Mouse (Mus musculus) forebrain, embryonic 10.5 days (tissue): Measurements from ENCODE around the gene Tacc2. TPM values are rescaled to one million over a fixed set of nuclear protein-coding genes. Genes with fewer than 3 reads are reported as not detected.

ENCODE experiments used
- DNase-seq: peaks from one replicate; pipeline ENCODE4 v3.0.0-alpha.2; 2017; ENCODE audit warnings: low spot score; ENCODE audit errors: extremely low spot score
- H3K27ac ChIP-seq: fragments of 300-500 bp; sonication (generic); 2 replicates; pipeline ENCODE4 v1.5.1; 2016; ENCODE audit warnings: mild to moderate bottlenecking
- H3K27me3 ChIP-seq: fragments of 300-500 bp; sonication (generic); 2 replicates; pipeline ENCODE4 v1.6.1; 2016; ENCODE audit warnings: mild to moderate bottlenecking; ENCODE audit not compliant: poor library complexity, severe bottlenecking
- H3K36me3 ChIP-seq: fragments of 300-500 bp; sonication (generic); replicated peaks from 2 replicates; pipeline ENCODE4 v1.6.1; 2016; ENCODE audit warnings: mild to moderate bottlenecking, moderate library complexity
- H3K4me1 ChIP-seq: fragments of 300-500 bp; sonication (generic); 2 replicates; pipeline ENCODE4 v1.6.1; 2016
- H3K4me3 ChIP-seq: fragments of 300-500 bp; sonication (generic); 2 replicates; pipeline ENCODE4 v1.5.1; 2016; ENCODE audit warnings: mild to moderate bottlenecking, moderate library complexity
- H3K9me3 ChIP-seq: fragments of 300-500 bp; sonication (generic); 2 replicates; pipeline ENCODE4 v1.6.1; 2016; ENCODE audit warnings: mild to moderate bottlenecking, moderate library complexity
- WGBS: fragments of 180-500 bp; shearing (Covaris S2); methylation state at CpG from one replicate; pipeline ENCODE4 v1.1.7; 2016; 5-methylcytosine and 5-hydroxymethylcytosine counted together
- polyA plus RNA-seq: library from polyadenylated mRNA; unstranded; fragments of >200 nt; fragmentation: Nextera tagmentation; extraction: Ambion mirVana; gene quantifications from 2 replicates; pipeline ENCODE4 v1.2.1, GENCODE M21; 2016

Tacc2 gene
- polyA plus RNA-seq, 1 experiment from 2014 or later: 40.3 TPM

DNA sequence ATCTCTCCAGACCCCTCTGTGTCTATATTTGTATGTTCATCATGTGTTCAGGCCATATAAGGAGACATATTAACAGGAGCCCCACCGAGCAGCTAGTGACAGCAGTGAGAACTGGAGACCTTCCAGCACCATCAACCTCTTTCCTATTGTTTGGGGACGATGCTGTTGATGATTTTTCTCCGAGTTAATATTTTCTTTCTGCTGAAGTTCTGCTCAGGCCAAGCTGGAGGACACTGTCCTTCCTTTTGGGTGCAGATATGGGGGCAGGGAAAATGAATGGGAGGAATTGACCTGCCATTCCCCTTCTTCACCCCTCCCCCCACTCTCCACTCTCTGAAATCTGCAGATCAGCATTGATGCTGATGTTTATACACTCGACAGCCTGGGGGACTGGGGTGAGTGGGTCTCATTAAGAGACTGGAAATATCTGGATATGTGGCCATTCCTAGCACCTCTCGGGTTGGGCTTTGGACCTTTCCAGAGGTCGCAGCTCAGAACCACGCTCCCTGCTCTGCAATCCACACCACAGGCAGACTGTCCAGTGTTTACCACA is 91.6 kb downstream of the Tacc2 start:
- WGBS: 75% methylated on average over 7 of the region's 7 CpGs

GRCm38 (mm10) chr7:130669370-130669881 is 92.2 kb downstream of the Tacc2 start:
- WGBS: 84% methylated on average over 8 of the region's 8 CpGs
- H3K27ac ChIP-seq: peak overlapping the region; percentile 77
- H3K4me3 ChIP-seq: no peak overlapping the region
- no peaks in the 10 kb centered on the region for H3K27me3 ChIP-seq
- H3K36me3 ChIP-seq: peaks cover 14% of the 10 kb centered on the region
- DNase-seq: no peak
- peaks cover 55% of the 10 kb centered on the region for H3K4me1 ChIP-seq
- peaks cover 7% of the 10 kb centered on the region; the same call in 1 of the 2 replicates for H3K9me3 ChIP-seq

More for the DNA sequence above, 91.6 kb downstream of the Tacc2 start:
- no peak for DNase-seq
- no peaks in the 10 kb centered on the region for H3K27me3 ChIP-seq
- no peak overlapping the region for H3K4me3 ChIP-seq
- H3K9me3 ChIP-seq: peaks cover 13% of the 10 kb centered on the region; the same call in 1 of the 2 replicates
- peak overlapping the region; percentile 77 for H3K27ac ChIP-seq
- H3K4me1 ChIP-seq: peaks cover 49% of the 10 kb centered on the region
- peaks cover 20% of the 10 kb centered on the region for H3K36me3 ChIP-seq

- WGBS: 77% methylated on average over 4 of the region's 4 CpGs
- peak overlapping the region; percentile 77 for H3K27ac ChIP-seq
- H3K4me1 ChIP-seq: peaks cover 58% of the 10 kb centered on the region
- H3K9me3 ChIP-seq: no peaks in the 10 kb centered on the region; the same call in 1 of the 2 replicates
- H3K27me3 ChIP-seq: no peaks in the 10 kb centered on the region
- no peak overlapping the region for H3K4me3 ChIP-seq
- DNase-seq: no peak
- peaks cover 14% of the 10 kb centered on the region for H3K36me3 ChIP-seq
These were observed 93.1 kb downstream of the Tacc2 start for GRCm38 (mm10) chr7:130670358-130670757.

DNA sequence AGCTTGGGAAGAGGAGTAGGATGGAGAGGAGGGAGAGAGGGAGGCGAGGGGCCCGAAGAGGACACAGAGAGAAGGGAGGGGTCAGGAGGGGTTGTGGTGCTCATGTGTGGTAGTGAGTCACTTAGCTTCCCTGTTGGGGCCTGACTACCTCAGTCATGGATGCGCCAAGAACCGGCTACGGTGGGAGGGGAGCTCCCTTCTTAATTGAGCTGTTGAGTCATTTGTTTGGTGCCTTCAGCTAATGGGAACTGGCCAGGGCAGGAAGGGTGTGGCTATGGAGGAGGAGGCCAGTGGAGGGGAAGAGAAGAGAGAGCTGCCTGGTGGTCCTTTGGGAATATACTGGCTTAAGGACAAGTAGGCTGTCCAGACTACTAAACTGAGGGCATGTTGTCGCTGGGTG is 94.1 kb downstream of the Tacc2 start:
- DNase-seq: no peak
- H3K27me3 ChIP-seq: no peaks in the 10 kb centered on the region
- H3K27ac ChIP-seq: peak overlapping the region; percentile 77; the same call in 1 of the 2 replicates
- 0 out of 2 replicates have a peak, but pooled peaks cover 3% of the 10 kb centered on the region for H3K9me3 ChIP-seq
- H3K36me3 ChIP-seq: peaks cover 18% of the 10 kb centered on the region
- H3K4me1 ChIP-seq: peaks cover 58% of the 10 kb centered on the region
- 80% methylated on average over 6 of the region's 6 CpGs for WGBS
- H3K4me3 ChIP-seq: no peak overlapping the region

GRCm38 (mm10) chr7:130673169-130674033 is 96.2 kb downstream of the Tacc2 start:
- Histone ChIP-seq H3K4me3 (no peak overlapping the region), H3K4me1 (peaks cover 52% of the 10 kb centered on the region), H3K27ac (peak overlapping the region; percentile 61), H3K36me3 (peaks cover 28% of the 10 kb centered on the region), H3K9me3 (0 out of 2 replicates have a peak, but pooled peaks cover 4% of the 10 kb centered on the region), H3K27me3 (no peaks in the 10 kb centered on the region)
- WGBS: 70% methylated on average over 9 of the region's 9 CpGs
- DNase-seq: peak; percentile 57

- H3K36me3 ChIP-seq: peaks cover 32% of the 10 kb centered on the region
- DNase-seq: no peak
- H3K9me3 ChIP-seq: 0 out of 2 replicates have a peak, but pooled peaks cover 4% of the 10 kb centered on the region
- 0 out of 2 replicates have a peak overlapping the region, but pooled peaks have one; percentile 51 for H3K27ac ChIP-seq
- no peaks in the 10 kb centered on the region for H3K27me3 ChIP-seq
- peaks cover 41% of the 10 kb centered on the region for H3K4me1 ChIP-seq
- no peak overlapping the region for H3K4me3 ChIP-seq
- WGBS: 77% methylated on average over 9 of the region's 9 CpGs
These were observed 97.3 kb downstream of the Tacc2 start for GRCm38 (mm10) chr7:130674526-130674925.

DNA sequence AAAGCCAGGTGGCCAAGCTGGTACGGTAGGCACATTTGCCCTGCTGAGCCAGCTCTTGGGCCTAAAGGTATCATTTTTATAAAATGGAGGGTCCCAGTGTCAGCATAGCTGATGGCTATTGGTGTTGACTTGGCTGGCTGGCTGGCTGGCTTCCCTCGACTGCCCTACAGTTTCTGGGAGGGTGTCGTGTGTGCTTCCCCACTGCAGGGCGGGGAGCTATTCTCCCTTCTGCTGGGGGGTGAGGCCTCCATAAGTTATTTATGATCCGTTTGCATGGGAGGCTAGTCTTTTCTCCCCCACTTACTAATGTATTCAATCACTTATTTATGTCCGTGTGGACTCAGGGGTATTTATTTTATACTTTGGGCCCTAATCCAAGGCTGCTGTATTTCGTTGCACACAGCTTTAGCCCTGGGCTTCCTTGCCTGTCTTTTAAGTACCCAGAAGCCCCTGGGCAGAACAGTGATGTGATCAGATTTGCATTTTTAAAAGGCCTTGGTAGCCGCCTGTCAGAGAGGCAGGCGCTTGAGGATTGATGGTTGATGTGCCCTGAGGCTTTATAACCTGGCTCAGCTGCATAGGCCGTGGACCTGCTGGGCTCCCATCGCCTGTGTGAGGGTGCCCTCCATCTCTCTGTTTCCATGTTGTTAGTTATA is 99.8 kb downstream of the Tacc2 start:
- 84% methylated on average over 11 of the region's 11 CpGs for WGBS
- no peaks in the 10 kb centered on the region for H3K27me3 ChIP-seq

GRCm38 (mm10) chr7:130677541-130678274 is 100.5 kb downstream of the Tacc2 start:
- H3K27me3 ChIP-seq: no peaks in the 10 kb centered on the region
- H3K36me3 ChIP-seq: peaks cover 35% of the 10 kb centered on the region
- no peak overlapping the region for H3K27ac ChIP-seq
- DNase-seq: no peak
- WGBS: 80% methylated on average over 12 of the region's 12 CpGs
- 0 out of 2 replicates have a peak, but pooled peaks cover 4% of the 10 kb centered on the region for H3K9me3 ChIP-seq
- H3K4me3 ChIP-seq: no peak overlapping the region
- H3K4me1 ChIP-seq: peaks cover 16% of the 10 kb centered on the region

More for the DNA sequence above, 99.8 kb downstream of the Tacc2 start:
- Histone ChIP-seq H3K4me3 (no peak overlapping the region), H3K4me1 (peaks cover 16% of the 10 kb centered on the region), H3K27ac (no peak overlapping the region), H3K9me3 (0 out of 2 replicates have a peak, but pooled peaks cover 4% of the 10 kb centered on the region), H3K36me3 (peaks cover 35% of the 10 kb centered on the region)
- DNase-seq: no peak

- Histone ChIP-seq H3K27me3 (no peaks in the 10 kb centered on the region), H3K4me3 (no peak overlapping the region), H3K9me3 (0 out of 2 replicates have a peak, but pooled peaks cover 4% of the 10 kb centered on the region), H3K36me3 (peaks cover 35% of the 10 kb centered on the region), H3K4me1 (peaks cover 12% of the 10 kb centered on the region), H3K27ac (no peak overlapping the region)
- DNase-seq: no peak
- WGBS: 94% methylated on average over 6 of the region's 6 CpGs
These were observed 101.2 kb downstream of the Tacc2 start for GRCm38 (mm10) chr7:130678414-130678813.

DNA sequence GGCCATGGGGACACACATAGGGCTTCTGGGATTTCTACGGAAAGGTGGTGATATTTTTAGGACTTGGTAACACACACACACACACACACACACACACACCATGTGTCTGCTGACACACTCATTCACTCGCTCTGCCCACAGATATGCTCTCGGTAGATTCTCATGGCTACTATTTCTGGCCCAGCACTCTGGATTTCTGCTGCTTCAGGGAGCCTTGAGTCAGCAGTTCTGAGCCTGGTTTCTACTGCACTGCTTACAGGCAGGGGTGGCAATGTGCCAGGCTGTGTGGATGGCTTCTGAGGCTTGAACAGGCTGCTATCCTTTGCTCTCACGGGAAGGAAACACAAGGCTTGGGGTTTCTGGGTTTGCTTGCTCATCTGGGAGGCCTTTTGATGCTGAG is 104.6 kb downstream of the Tacc2 start:
- H3K4me1 ChIP-seq: 0 out of 2 replicates have a peak, but pooled peaks cover 1% of the 10 kb centered on the region
- H3K27me3 ChIP-seq: no peaks in the 10 kb centered on the region
- H3K4me3 ChIP-seq: no peak overlapping the region
- WGBS: 89% methylated on average over 4 of the region's 4 CpGs
- H3K27ac ChIP-seq: peak overlapping the region; percentile 16; the same call in 1 of the 2 replicates
- DNase-seq: no peak
- peaks cover 14% of the 10 kb centered on the region; the same call in 1 of the 2 replicates for H3K36me3 ChIP-seq
- H3K9me3 ChIP-seq: no peaks in the 10 kb centered on the region

DNA sequence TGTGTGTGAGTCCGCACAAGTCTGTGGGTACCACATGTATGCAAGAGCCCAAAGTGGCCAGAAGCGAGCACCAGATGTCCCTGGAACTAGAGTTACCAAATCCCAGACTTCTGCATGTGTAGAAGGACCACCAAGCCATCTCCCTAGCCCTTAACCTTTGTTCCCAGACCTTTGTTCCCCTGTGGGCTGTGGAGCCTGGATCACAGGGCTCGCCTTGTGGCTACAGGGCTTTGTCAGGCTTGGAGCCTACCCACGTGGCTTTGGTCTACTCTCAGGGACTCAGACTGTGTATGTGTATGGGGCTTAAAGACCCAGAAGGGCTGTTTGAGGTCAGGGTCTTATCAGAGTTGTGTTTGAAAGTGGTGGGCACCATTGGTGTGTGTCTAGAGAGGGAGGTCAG is 111.4 kb downstream of the Tacc2 start:
- Histone ChIP-seq H3K4me1 (peaks cover 49% of the 10 kb centered on the region), H3K4me3 (no peak overlapping the region), H3K36me3 (no peaks in the 10 kb centered on the region), H3K9me3 (no peaks in the 10 kb centered on the region), H3K27ac (0 out of 2 replicates have a peak overlapping the region, but pooled peaks have one; percentile 5), H3K27me3 (no peaks in the 10 kb centered on the region)
- 82% methylated on average over 4 of the region's 4 CpGs for WGBS
- no peak for DNase-seq

- Histone ChIP-seq H3K9me3 (no peaks in the 10 kb centered on the region), H3K27ac (no peak overlapping the region), H3K36me3 (no peaks in the 10 kb centered on the region), H3K4me1 (peaks cover 72% of the 10 kb centered on the region), H3K27me3 (no peaks in the 10 kb centered on the region), H3K4me3 (no peak overlapping the region)
- 81% methylated on average over 6 of the region's 6 CpGs for WGBS
- no peak for DNase-seq
These were observed 113.6 kb downstream of the Tacc2 start for GRCm38 (mm10) chr7:130690869-130691268.
